Mouse (Mus musculus) urinary bladder, postnatal 10 days (tissue): Measurements from ENCODE around the gene Olfr1272.
"Not testable (repeated sequence)": the region's sequence is repeated elsewhere in the genome, so short reads cannot be mapped to it uniquely, and the experiment has no call there.

Source experiments
- DNase-seq: peaks from one replicate; pipeline ENCODE4 v3.0.0; 2022; ENCODE audit warnings: low spot score

The Olfr1272 gene

DNA sequence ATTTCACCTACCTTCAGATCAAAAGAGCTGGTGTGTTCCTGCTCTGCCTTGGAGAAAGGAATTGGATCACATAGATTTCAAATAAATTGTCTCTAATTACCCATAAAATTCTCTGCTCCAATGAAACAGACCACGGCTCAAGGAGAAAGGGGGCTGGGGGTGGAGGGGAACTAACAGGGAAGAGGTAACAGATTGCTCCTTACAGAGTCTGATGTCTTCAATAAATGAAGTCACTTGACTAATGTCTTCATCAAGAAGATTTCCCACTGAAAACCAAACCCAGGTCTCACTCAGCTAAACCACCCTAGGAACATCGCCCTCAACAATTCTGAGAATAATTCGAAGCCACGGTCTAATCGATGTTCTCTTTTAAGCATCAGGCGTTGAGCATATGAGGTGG, at the start of gene Olfr1272:
TSS of gene Olfr1272 (minus strand) at position 101 of the 400 bp plus-strand sequence.
- no peak for DNase-seq

DNA sequence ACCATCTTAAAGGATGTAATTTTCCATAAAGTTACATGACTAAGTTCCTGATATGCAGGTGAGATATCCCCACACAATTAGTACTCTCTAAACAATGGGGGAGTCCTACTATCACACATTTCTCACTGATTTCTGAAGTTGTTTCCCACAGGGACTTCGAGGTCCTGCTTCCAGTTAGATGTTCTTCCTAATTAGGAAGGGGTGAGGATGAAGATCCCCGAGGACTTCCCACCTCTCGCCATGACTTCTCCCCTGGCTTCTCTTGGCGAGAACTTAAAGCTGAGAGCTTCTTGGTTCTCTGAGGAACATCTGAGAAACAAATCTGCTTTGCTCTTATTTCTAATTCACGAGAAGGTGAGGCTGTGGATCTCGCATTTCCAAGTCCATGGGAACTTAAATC, 29.3 kb upstream of the Olfr1272 start, which contains the start of gene Gm13769:
TSS of gene Gm13769 (plus strand) at position 301 of the 400 bp plus-strand sequence.
- DNase-seq, result not testable (repeated sequence)

- DNase-seq, result no peak
Measured at GRCm38 (mm10) chr2:90270932-90271331, 21.7 kb downstream of the Olfr1272 start, which contains the start of gene Olfr1271. Gene Olfr1271 (minus strand): TSS chr2:90271032.

GRCm38 (mm10) chr2:90257492-90257891, 35.1 kb downstream of the Olfr1272 start, which contains the start of gene Olfr142:
Gene Olfr142 (minus strand): TSS chr2:90257592.
- DNase-seq, result no peak
